Mouse (Mus musculus) kidney, adult 2 months (tissue): ENCODE data around the gene Plekhh1.

Experiments used
- CTCF ChIP-seq: fragments of 200-500 bp; conservative IDR thresholded peaks from 2 replicates; pipeline ENCODE4 v1.5.1; 2011; ENCODE audit warnings: low read depth, mild to moderate bottlenecking, control low read depth, low read length, moderate library complexity, mixed read lengths; ENCODE audit not compliant: insufficient read depth, insufficient read length
- POLR2A ChIP-seq: fragments of 200-500 bp; IDR thresholded peaks from one replicate; pipeline ENCODE4 v1.6.1; 2011; ENCODE audit warnings: low read depth, low read length, control low read depth

DNA sequence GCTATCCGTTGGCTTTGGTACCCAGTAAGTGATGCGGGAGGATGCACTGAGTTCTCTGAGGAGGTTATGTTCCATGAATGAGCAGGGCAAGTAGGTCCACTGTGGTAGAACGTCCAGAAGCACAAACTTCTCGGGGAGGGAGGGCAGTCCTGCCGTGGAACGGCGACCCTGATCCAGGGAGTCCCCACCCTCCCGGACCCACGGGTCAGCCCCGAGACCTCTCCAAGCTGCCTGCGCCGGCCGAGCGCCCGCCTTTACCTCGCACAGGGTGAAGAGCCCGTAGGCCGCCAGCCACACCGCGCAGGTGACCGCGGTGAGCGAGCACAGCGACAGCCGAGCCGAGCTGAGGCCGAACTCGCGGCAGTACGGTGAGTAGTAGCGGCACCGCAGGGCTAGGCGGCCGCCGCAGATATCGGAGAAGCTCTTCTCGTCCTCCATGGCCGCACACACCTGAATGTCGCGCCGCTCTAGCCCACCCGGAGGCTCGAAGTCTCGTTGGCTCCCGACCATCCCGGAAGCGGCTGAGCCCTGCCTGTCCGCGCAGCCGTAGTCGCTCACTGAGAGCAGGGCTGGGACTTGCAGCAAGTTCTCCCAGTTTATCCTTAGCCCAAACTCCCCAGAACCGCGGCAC is 60.3 kb downstream of the Plekhh1 start, which contains the start of gene Pigh:
- TF ChIP-seq CTCF = no peak
- no peak for TF ChIP-seq POLR2A
